Mouse (Mus musculus) frontal cortex, postnatal 36 days (tissue): ENCODE measurements around the gene B3galt5.

Experiments used
- DNase-seq, 2 experiments: peaks; one replicate each; pipeline ENCODE4 v3.0.0; 2022; ENCODE audit warnings: low spot score in 2 of 2

B3galt5 gene

GRCm38 (mm10) chr16:96235366-96235970 is at the start of gene B3galt5:
Gene B3galt5 (plus strand): TSS chr16:96235801.
- peak; percentile 26 for DNase-seq

GRCm38 (mm10) chr16:96187619-96188018 is 48.0 kb upstream of the B3galt5 start:
- DNase-seq: no peak

- peak; percentile 99 for DNase-seq
These were observed 43.8 kb upstream of the B3galt5 start, which contains the start of gene Lca5l for GRCm38 (mm10) chr16:96191531-96192506. Gene Lca5l (minus strand): TSS chr16:96192271.

- DNase-seq: no peak
These were observed 35.5 kb upstream of the B3galt5 start, which contains the start of gene Sh3bgr for GRCm38 (mm10) chr16:96199913-96200701. Gene Sh3bgr (plus strand): TSS chr16:96200450.

- no peak for DNase-seq
These were observed 34.9 kb upstream of the B3galt5 start for GRCm38 (mm10) chr16:96200702-96201028.

GRCm38 (mm10) chr16:96201485-96202232 is 33.9 kb upstream of the B3galt5 start:
- DNase-seq: no peak

GRCm38 (mm10) chr16:96209789-96210188 is 25.8 kb upstream of the B3galt5 start:
- DNase-seq: peak in 1 of 2 experiments; percentile 17

- DNase-seq: no peak
These were observed 24.7 kb upstream of the B3galt5 start for GRCm38 (mm10) chr16:96210856-96211255.

- DNase-seq: no peak
These were observed 22.6 kb upstream of the B3galt5 start for GRCm38 (mm10) chr16:96213027-96213426.

GRCm38 (mm10) chr16:96221491-96221890 is 14.1 kb upstream of the B3galt5 start:
- DNase-seq: no peak

- no peak for DNase-seq
These were observed 13.6 kb upstream of the B3galt5 start for GRCm38 (mm10) chr16:96221959-96222358.

- DNase-seq: no peak
These were observed 13.1 kb upstream of the B3galt5 start for GRCm38 (mm10) chr16:96222452-96222851.

GRCm38 (mm10) chr16:96228438-96228837 is 7.2 kb upstream of the B3galt5 start:
- no peak for DNase-seq

- DNase-seq: no peak
These were observed 6.5 kb upstream of the B3galt5 start for GRCm38 (mm10) chr16:96229044-96229555.

- DNase-seq: peak; percentile 64 to 77
These were observed 5.2 kb upstream of the B3galt5 start for GRCm38 (mm10) chr16:96230411-96230810.

- no peak for DNase-seq
These were observed 4.3 kb upstream of the B3galt5 start for GRCm38 (mm10) chr16:96231251-96231650.

- no peak for DNase-seq
These were observed 3.6 kb upstream of the B3galt5 start for GRCm38 (mm10) chr16:96231974-96232373.

- DNase-seq: no peak
These were observed 1.6 kb upstream of the B3galt5 start for GRCm38 (mm10) chr16:96233996-96234395.

- no peak for DNase-seq
These were observed 8.9 kb downstream of the B3galt5 start for GRCm38 (mm10) chr16:96244496-96244895.

- DNase-seq: peak; percentile 33 to 60
These were observed 14.0 kb downstream of the B3galt5 start for GRCm38 (mm10) chr16:96249635-96250034.

- no peak for DNase-seq
These were observed 16.5 kb downstream of the B3galt5 start for GRCm38 (mm10) chr16:96252146-96252545.
